Mouse (Mus musculus): ENCODE measurements around the gene Tanc1.

Gene Tanc1

GRCm38 (mm10) chr2:59756137-59756753, 144.4 kb downstream of the Tanc1 start:
- DNase-seq (ENCODE audit: low read depth, low spot score) = no peak

DNA sequence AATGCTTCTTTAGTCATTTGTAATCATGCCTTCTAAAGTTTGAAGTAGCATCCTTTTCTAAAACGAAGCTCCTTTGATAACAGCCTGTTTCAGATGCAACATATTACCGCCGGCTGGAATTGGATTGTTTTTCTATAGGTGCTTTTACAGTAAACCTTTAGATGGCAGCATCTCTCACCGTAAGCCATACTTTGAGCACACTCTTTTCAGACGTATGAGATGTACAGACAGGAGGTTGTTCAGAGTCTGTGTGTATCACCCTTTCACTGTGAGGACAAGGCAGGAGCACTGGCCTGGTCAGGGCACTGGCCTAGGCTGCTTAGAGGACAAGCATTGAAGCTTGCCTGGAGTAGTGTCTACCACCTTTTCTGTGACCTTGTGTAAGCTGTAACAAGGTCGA, 145.2 kb downstream of the Tanc1 start:
- no peak for DNase-seq (ENCODE audit: low read depth, low spot score)

- DNase-seq (ENCODE audit: low read depth, low spot score) = no peak
Observed at GRCm38 (mm10) chr2:59758139-59758918, 146.5 kb downstream of the Tanc1 start.

DNA sequence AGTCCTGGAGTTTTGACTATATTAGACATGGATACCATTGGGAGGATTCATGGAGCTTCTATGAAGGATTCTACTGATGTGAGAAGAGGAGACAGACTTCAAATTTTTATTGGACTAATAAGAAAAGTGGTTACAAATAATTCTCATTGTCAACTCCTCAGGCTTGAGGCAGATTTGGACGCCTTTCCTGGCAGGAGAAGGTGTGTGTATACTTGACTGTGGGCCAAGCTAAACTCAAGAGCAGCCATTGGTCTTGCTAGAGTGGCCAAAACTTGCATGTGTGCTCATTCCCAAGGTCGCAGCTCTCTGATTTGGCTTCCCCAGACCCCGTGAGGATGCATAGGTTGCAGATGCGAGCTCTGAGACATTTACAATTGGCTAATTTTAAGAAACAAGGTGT, 148.9 kb downstream of the Tanc1 start:
- no peak for DNase-seq (ENCODE audit: low read depth, low spot score)

- no peak for DNase-seq (ENCODE audit: low read depth, low spot score)
Observed at GRCm38 (mm10) chr2:59761183-59761582, 149.3 kb downstream of the Tanc1 start.

- DNase-seq (ENCODE audit: low read depth, low spot score) = no peak
Observed at GRCm38 (mm10) chr2:59762277-59762676, 150.4 kb downstream of the Tanc1 start.

DNA sequence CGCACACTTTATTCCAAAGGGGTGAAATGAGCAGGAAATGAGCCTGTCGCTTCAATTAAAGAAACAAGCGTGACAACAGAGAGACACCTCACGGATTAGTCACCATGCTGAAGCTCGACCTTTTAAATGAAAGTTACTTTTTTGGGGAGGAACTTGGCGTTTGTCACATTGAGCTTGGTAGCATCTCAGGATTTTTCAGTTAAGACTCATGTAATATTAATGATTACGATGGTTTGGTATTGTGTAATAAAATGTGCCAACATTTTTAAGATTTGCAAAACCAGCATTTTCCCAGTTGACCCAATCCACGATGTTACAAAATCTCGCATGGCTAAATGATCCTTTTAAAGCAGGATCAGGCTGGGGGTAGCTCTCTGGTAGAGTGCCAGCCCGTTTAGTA, 153.8 kb downstream of the Tanc1 start:
- no peak for DNase-seq (ENCODE audit: low read depth, low spot score)

DNA sequence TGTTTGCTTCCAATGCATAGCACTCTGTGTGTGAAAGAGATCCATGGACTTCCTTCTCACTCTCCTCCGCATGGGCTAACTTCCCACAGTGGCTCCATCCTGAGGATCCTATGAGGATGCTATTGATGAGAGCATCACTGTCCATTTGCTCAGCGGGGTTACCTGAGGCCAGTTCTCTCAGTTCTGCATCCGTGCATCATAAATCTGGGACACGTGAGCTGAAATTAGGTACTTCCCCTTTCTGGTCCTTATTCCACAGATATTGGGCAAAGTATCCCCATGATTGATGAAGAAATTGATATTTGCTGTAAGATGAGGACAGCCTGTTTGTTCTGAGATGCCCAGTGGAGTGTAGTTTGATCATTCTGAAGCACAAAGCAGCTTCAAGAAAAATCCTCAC, 156.1 kb downstream of the Tanc1 start:
- no peak for DNase-seq (ENCODE audit: low read depth, low spot score)

- DNase-seq (ENCODE audit: low read depth, low spot score) = no peak
Observed at GRCm38 (mm10) chr2:59768661-59769384, 157.0 kb downstream of the Tanc1 start.

- DNase-seq (ENCODE audit: low read depth, low spot score) = no peak
Observed at GRCm38 (mm10) chr2:59769385-59769735, 157.5 kb downstream of the Tanc1 start.

- DNase-seq (ENCODE audit: low read depth, low spot score) = no peak
Observed at GRCm38 (mm10) chr2:59771708-59772107, 159.9 kb downstream of the Tanc1 start.

- DNase-seq (ENCODE audit: low read depth, low spot score) = no peak
Observed at GRCm38 (mm10) chr2:59772261-59772683, 160.4 kb downstream of the Tanc1 start.

- no peak for DNase-seq (ENCODE audit: low read depth, low spot score)
Observed at GRCm38 (mm10) chr2:59774374-59774773, 162.5 kb downstream of the Tanc1 start.

DNA sequence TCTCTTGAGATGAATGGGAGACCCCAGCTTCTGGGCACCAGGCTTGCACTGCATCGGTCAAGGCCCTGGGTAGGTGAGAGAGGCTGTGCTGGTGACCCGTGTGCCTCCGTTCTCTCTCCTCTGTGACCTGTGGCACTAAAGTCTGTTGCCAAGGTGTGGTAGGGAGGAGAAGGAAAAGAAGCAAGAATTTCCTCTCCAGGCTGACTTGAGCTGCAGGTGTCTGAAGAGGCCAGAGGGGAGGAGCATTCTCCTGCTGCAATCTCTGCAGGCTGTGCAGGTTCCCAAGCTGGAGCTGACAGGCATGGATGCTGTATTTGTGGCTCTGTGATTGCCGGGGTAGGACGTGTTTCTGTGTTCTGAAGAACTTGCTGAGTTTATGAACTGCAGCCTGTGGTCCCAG, 163.3 kb downstream of the Tanc1 start:
- peak; percentile 64 for DNase-seq (ENCODE audit: low read depth, low spot score)

DNA sequence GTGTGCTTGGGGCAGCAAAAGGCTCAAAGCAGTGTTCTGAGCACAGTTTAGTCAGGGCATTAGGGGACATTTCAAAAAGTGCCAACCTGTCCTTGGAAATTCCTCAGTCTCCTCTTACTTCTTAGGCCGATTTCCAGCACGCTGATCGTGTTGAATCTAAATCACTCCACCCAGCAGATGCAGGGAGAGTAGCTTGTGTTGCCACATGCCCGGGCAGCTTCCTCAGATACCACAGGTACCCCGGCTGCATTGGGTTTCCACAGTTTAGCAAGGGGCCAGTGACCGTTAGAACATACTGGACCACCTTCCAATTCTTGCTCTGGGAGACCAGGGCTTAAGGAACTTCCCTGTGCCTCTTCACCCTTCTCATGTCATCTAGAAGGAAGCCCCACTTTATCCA, 164.0 kb downstream of the Tanc1 start:
- peak; percentile 57 for DNase-seq (ENCODE audit: low read depth, low spot score)

- DNase-seq (ENCODE audit: low read depth, low spot score) = no peak
Observed at GRCm38 (mm10) chr2:59779355-59779754, 167.5 kb downstream of the Tanc1 start.

DNA sequence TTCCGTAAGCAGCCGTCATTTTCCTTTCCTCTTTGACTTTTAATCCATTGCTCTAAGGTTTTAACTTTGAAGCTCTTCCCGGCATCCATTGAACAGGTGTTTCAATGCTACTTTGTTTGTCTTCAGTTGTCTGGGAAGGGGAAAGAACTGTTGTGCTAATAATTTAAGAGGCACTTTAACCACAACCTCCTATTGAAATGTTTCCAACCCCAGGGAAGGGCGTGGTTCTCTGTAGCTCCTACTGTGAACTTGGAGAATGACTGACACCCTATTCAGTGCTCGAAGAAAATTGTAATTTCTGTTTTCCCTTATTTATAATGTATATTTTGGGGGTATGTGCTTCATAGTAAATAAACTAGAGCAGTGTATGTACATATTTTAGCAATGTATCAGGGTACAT, 168.4 kb downstream of the Tanc1 start:
- DNase-seq (ENCODE audit: low read depth, low spot score) = peak; percentile 60

- no peak for DNase-seq (ENCODE audit: low read depth, low spot score)
Observed at GRCm38 (mm10) chr2:59783055-59783831, 171.4 kb downstream of the Tanc1 start.

DNA sequence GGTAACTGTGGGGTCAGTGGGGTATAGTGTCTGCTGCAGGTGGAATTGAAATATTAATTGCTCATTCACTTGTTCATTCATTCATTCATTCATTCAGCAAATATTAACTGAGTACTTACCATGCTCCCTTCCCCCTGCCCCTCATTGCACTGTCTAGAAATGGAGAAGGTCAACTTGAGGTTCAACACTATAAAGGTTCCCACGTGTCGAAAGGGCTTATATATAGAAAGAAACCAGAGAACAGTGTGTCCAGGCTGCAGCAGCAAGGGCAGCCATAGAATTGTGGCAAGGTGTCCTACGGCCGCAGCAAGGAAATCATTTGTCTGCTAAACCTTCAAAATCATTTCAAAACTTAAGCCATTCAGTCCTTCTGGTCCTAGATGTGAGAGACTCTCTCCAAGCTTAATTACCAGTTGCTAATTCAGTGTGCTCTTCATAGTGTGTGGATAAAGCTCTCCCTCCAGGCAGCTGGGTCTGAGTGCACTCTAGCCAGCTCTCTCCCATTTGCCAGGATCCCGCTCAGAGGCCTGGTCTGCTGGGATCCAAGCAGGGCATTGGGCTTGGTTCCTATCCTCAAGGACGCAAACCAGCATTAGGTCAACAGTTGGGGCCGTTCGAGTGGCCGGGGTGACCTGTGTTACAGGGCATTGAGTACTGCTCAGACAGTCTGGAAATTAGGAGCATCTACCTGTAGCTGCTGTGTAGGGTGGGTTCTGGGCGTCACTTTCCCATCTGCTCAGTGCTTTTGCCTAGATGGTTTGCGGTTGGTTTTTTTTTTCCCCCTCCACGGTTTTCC, 172.2 kb downstream of the Tanc1 start:
- DNase-seq (ENCODE audit: low read depth, low spot score) = no peak

GRCm38 (mm10) chr2:59784628-59784883, 172.7 kb downstream of the Tanc1 start:
- DNase-seq (ENCODE audit: low read depth, low spot score) = no peak

- no peak for DNase-seq (ENCODE audit: low read depth, low spot score)
Observed at GRCm38 (mm10) chr2:59785597-59785996, 173.8 kb downstream of the Tanc1 start.
